Mouse (Mus musculus): ENCODE data around the gene Nxph4.

The Nxph4 gene

GRCm38 (mm10) chr10:127534036-127534928 lies at the start of gene Nxph4:
Gene Nxph4, minus strand, starts transcription at chr10:127534559.
- no peak for DNase-seq (ENCODE audit: low read depth, low spot score)

GRCm38 (mm10) chr10:127583649-127584048 lies 49.3 kb upstream of the Nxph4 start:
- no peak for DNase-seq (ENCODE audit: low read depth, low spot score)

- no peak for DNase-seq (ENCODE audit: low read depth, low spot score)
These were observed 46.9 kb upstream of the Nxph4 start for GRCm38 (mm10) chr10:127581291-127581690.

- DNase-seq (ENCODE audit: low read depth, low spot score), result no peak
These were observed 43.6 kb upstream of the Nxph4 start for GRCm38 (mm10) chr10:127577982-127578381.

GRCm38 (mm10) chr10:127577156-127577555 lies 42.8 kb upstream of the Nxph4 start:
- DNase-seq (ENCODE audit: low read depth, low spot score), result no peak

GRCm38 (mm10) chr10:127576381-127576961 lies 42.1 kb upstream of the Nxph4 start:
- DNase-seq (ENCODE audit: low read depth, low spot score), result peak; percentile 57

- DNase-seq (ENCODE audit: low read depth, low spot score), result no peak
These were observed 41.4 kb upstream of the Nxph4 start for GRCm38 (mm10) chr10:127575741-127576140.

- no peak for DNase-seq (ENCODE audit: low read depth, low spot score)
These were observed 37.9 kb upstream of the Nxph4 start for GRCm38 (mm10) chr10:127572281-127572680.

GRCm38 (mm10) chr10:127570937-127571641 lies 36.7 kb upstream of the Nxph4 start:
- no peak for DNase-seq (ENCODE audit: low read depth, low spot score)

GRCm38 (mm10) chr10:127570384-127570783 lies 36.0 kb upstream of the Nxph4 start:
- DNase-seq (ENCODE audit: low read depth, low spot score), result no peak

GRCm38 (mm10) chr10:127569450-127569849 lies 35.1 kb upstream of the Nxph4 start:
- peak; percentile 87 for DNase-seq (ENCODE audit: low read depth, low spot score)

- no peak for DNase-seq (ENCODE audit: low read depth, low spot score)
These were observed 32.4 kb upstream of the Nxph4 start for GRCm38 (mm10) chr10:127566553-127567326.

GRCm38 (mm10) chr10:127564301-127564700 lies 29.9 kb upstream of the Nxph4 start:
- DNase-seq (ENCODE audit: low read depth, low spot score), result peak; percentile 82

GRCm38 (mm10) chr10:127563840-127564239 lies 29.5 kb upstream of the Nxph4 start:
- no peak for DNase-seq (ENCODE audit: low read depth, low spot score)

- DNase-seq (ENCODE audit: low read depth, low spot score), result no peak
These were observed 26.8 kb upstream of the Nxph4 start for GRCm38 (mm10) chr10:127561145-127561544.

- DNase-seq (ENCODE audit: low read depth, low spot score), result peak; percentile 64
These were observed 23.0 kb upstream of the Nxph4 start for GRCm38 (mm10) chr10:127557397-127557796.

- peak; percentile 89 for DNase-seq (ENCODE audit: low read depth, low spot score)
These were observed 21.3 kb upstream of the Nxph4 start for GRCm38 (mm10) chr10:127555703-127556102.

GRCm38 (mm10) chr10:127549892-127550291 lies 15.5 kb upstream of the Nxph4 start:
- no peak for DNase-seq (ENCODE audit: low read depth, low spot score)

- DNase-seq (ENCODE audit: low read depth, low spot score), result no peak
These were observed 13.9 kb upstream of the Nxph4 start for GRCm38 (mm10) chr10:127548236-127548635.

GRCm38 (mm10) chr10:127546505-127546904 lies 12.1 kb upstream of the Nxph4 start:
- no peak for DNase-seq (ENCODE audit: low read depth, low spot score)

- DNase-seq (ENCODE audit: low read depth, low spot score), result no peak
These were observed 10.0 kb upstream of the Nxph4 start for GRCm38 (mm10) chr10:127544375-127544774.

GRCm38 (mm10) chr10:127543916-127544315 lies 9.6 kb upstream of the Nxph4 start:
- no peak for DNase-seq (ENCODE audit: low read depth, low spot score)
